Mouse (Mus musculus): ENCODE measurements around the gene Fgd6. TPM values are rescaled to one million over a fixed set of nuclear protein-coding genes. Genes with fewer than 3 reads are reported as not detected.

Fgd6 gene
- total and polyA plus RNA-seq, 3 experiments, result 1.4 to 28.3 (median 7.5) TPM

- Histone ChIP-seq H3K4me3 (ENCODE audit: low read depth, low read length) (no peak overlapping the region), H3K36me3 (replicated peaks) (peaks cover 65% of the 10 kb centered on the region), H3K4me1 (ENCODE audit: insufficient read depth, low read depth, low read length) (no peaks in the 10 kb centered on the region), H3K9me3 (replicated peaks) (no peaks in the 10 kb centered on the region), H3K27me3 (ENCODE audit: insufficient read depth, low read length) (no peaks in the 10 kb centered on the region)
- no peak for DNase-seq (ENCODE audit: low spot score)
- TF ChIP-seq CTCF (IDR thresholded peaks at IDR 0.05; ENCODE audit: low read depth, low read length), result no peak
- ATAC-seq (ENCODE audit: extremely low read depth, insufficient number of reproducible peaks, low FRiP score, poor library complexity, severe bottlenecking), result no peak
Measured at GRCm38 (mm10) chr10:94165426-94165825, 129.6 kb downstream of the Fgd6 start.

GRCm38 (mm10) chr10:94167051-94167750 lies 131.4 kb downstream of the Fgd6 start:
- no peak for TF ChIP-seq POLR2AphosphoS5 (IDR thresholded peaks at IDR 0.05; ENCODE audit: insufficient replicate concordance, low read depth, low read length)
- no peak for TF ChIP-seq GATA2 (IDR thresholded peaks at IDR 0.05; ENCODE audit: borderline replicate concordance, low read depth, low read length)
- no peak for TF ChIP-seq TAL1 (conservative IDR thresholded peaks at IDR 0.05; ENCODE audit: low read depth, low read length)
- TF ChIP-seq CTCF (IDR thresholded peaks at IDR 0.05; ENCODE audit: low read depth, low read length), result no peak
- TF ChIP-seq GATA1 (IDR thresholded peaks at IDR 0.05; ENCODE audit: borderline replicate concordance, low read length), result no peak
- H3K4me1 ChIP-seq (ENCODE audit: insufficient read depth, low read depth, low read length), result no peaks in the 10 kb centered on the region
- no peaks in the 10 kb centered on the region for H3K27me3 ChIP-seq (ENCODE audit: insufficient read depth, low read length)
- peaks cover 65% of the 10 kb centered on the region for H3K36me3 ChIP-seq (replicated peaks)
- DNase-seq (ENCODE audit: low spot score) (no peak), ATAC-seq (ENCODE audit: extremely low read depth, insufficient number of reproducible peaks, low FRiP score, poor library complexity, severe bottlenecking) (no peak)
- no peaks in the 10 kb centered on the region for H3K9me3 ChIP-seq (replicated peaks)
- H3K4me3 ChIP-seq (ENCODE audit: low read depth, low read length), result no peak overlapping the region

- no peak for ATAC-seq (ENCODE audit: extremely low read depth, insufficient number of reproducible peaks, low FRiP score, poor library complexity, severe bottlenecking)
- TF ChIP-seq GATA1 (IDR thresholded peaks at IDR 0.05; ENCODE audit: borderline replicate concordance, low read length) (no peak), GATA2 (IDR thresholded peaks at IDR 0.05; ENCODE audit: borderline replicate concordance, low read depth, low read length) (no peak), POLR2AphosphoS5 (IDR thresholded peaks at IDR 0.05; ENCODE audit: insufficient replicate concordance, low read depth, low read length) (no peak), CTCF (IDR thresholded peaks at IDR 0.05; ENCODE audit: low read depth, low read length) (no peak), TAL1 (conservative IDR thresholded peaks at IDR 0.05; ENCODE audit: low read depth, low read length) (no peak)
- no peaks in the 10 kb centered on the region for H3K9me3 ChIP-seq (replicated peaks)
- H3K4me3 ChIP-seq (ENCODE audit: low read depth, low read length), result no peak overlapping the region
- H3K4me1 ChIP-seq (ENCODE audit: insufficient read depth, low read depth, low read length), result no peaks in the 10 kb centered on the region
- DNase-seq (ENCODE audit: low spot score), result no peak
- H3K36me3 ChIP-seq (replicated peaks), result peaks cover 64% of the 10 kb centered on the region
- H3K27me3 ChIP-seq (ENCODE audit: insufficient read depth, low read length), result no peaks in the 10 kb centered on the region
Measured at GRCm38 (mm10) chr10:94171440-94172130, 135.8 kb downstream of the Fgd6 start.

- DNase-seq (ENCODE audit: low spot score) (no peak), ATAC-seq (ENCODE audit: extremely low read depth, insufficient number of reproducible peaks, low FRiP score, poor library complexity, severe bottlenecking) (no peak)
- no peaks in the 10 kb centered on the region for H3K4me1 ChIP-seq (ENCODE audit: insufficient read depth, low read depth, low read length)
- H3K36me3 ChIP-seq (replicated peaks), result peaks cover 60% of the 10 kb centered on the region
- H3K4me3 ChIP-seq (ENCODE audit: low read depth, low read length), result no peak overlapping the region
- TF ChIP-seq GATA1 (IDR thresholded peaks at IDR 0.05; ENCODE audit: borderline replicate concordance, low read length), result no peak
- H3K27me3 ChIP-seq (ENCODE audit: insufficient read depth, low read length), result no peaks in the 10 kb centered on the region
- H3K9me3 ChIP-seq (replicated peaks), result no peaks in the 10 kb centered on the region
Measured at GRCm38 (mm10) chr10:94172137-94172536, 136.3 kb downstream of the Fgd6 start.

- no peak for DNase-seq (ENCODE audit: low spot score)
- Histone ChIP-seq H3K27me3 (ENCODE audit: insufficient read depth, low read length) (no peaks in the 10 kb centered on the region), H3K4me1 (ENCODE audit: insufficient read depth, low read depth, low read length) (no peaks in the 10 kb centered on the region), H3K9me3 (replicated peaks) (no peaks in the 10 kb centered on the region), H3K4me3 (ENCODE audit: low read depth, low read length) (no peak overlapping the region), H3K36me3 (replicated peaks) (peaks cover 55% of the 10 kb centered on the region)
- TF ChIP-seq POLR2AphosphoS5 (IDR thresholded peaks at IDR 0.05; ENCODE audit: insufficient replicate concordance, low read depth, low read length), result no peak
- no peak for TF ChIP-seq CTCF (IDR thresholded peaks at IDR 0.05; ENCODE audit: low read depth, low read length)
- no peak for TF ChIP-seq GATA1 (IDR thresholded peaks at IDR 0.05; ENCODE audit: borderline replicate concordance, low read length)
- no peak for TF ChIP-seq GATA2 (IDR thresholded peaks at IDR 0.05; ENCODE audit: borderline replicate concordance, low read depth, low read length)
- TF ChIP-seq TAL1 (conservative IDR thresholded peaks at IDR 0.05; ENCODE audit: low read depth, low read length), result no peak
- ATAC-seq (ENCODE audit: extremely low read depth, insufficient number of reproducible peaks, low FRiP score, poor library complexity, severe bottlenecking), result no peak
Measured at GRCm38 (mm10) chr10:94172706-94173105, 136.9 kb downstream of the Fgd6 start.

- no peaks in the 10 kb centered on the region for H3K4me1 ChIP-seq (ENCODE audit: insufficient read depth, low read depth, low read length)
- no peaks in the 10 kb centered on the region for H3K27me3 ChIP-seq (ENCODE audit: insufficient read depth, low read length)
- TF ChIP-seq GATA2 (IDR thresholded peaks at IDR 0.05; ENCODE audit: borderline replicate concordance, low read depth, low read length), result no peak
- TF ChIP-seq POLR2AphosphoS5 (IDR thresholded peaks at IDR 0.05; ENCODE audit: insufficient replicate concordance, low read depth, low read length), result no peak
- TF ChIP-seq CTCF (IDR thresholded peaks at IDR 0.05; ENCODE audit: low read depth, low read length), result no peak
- TF ChIP-seq GATA1 (IDR thresholded peaks at IDR 0.05; ENCODE audit: borderline replicate concordance, low read length), result no peak
- no peak for TF ChIP-seq TAL1 (conservative IDR thresholded peaks at IDR 0.05; ENCODE audit: low read depth, low read length)
- H3K4me3 ChIP-seq (ENCODE audit: low read depth, low read length), result no peak overlapping the region
- no peak for ATAC-seq (ENCODE audit: extremely low read depth, insufficient number of reproducible peaks, low FRiP score, poor library complexity, severe bottlenecking)
- no peak for DNase-seq (ENCODE audit: low spot score)
- H3K36me3 ChIP-seq (replicated peaks), result peaks cover 41% of the 10 kb centered on the region
- no peaks in the 10 kb centered on the region for H3K9me3 ChIP-seq (replicated peaks)
Measured at GRCm38 (mm10) chr10:94174652-94175051, 138.9 kb downstream of the Fgd6 start.

Data from G1E (cell line).